Mouse (Mus musculus) kidney, embryonic 14.5 days (tissue): ENCODE data around the gene S100a1. TPM values are rescaled to one million over a fixed set of nuclear protein-coding genes. Genes with fewer than 3 reads are reported as not detected.

Experiments
- ATAC-seq: fragments of 200-750 bp; cut with Nextera tagmentation; 2 replicates; pipeline ENCODE4 v1.8.0; 2017; ENCODE audit warnings: moderate number of reproducible peaks, mild to moderate bottlenecking, moderate TSS enrichment, moderate library complexity; ENCODE audit not compliant: low FRiP score, low TSS enrichment
- H3K27ac ChIP-seq: fragments of 300-500 bp; sonication (generic); 2 replicates; pipeline ENCODE4 v1.5.1; 2014; ENCODE audit warnings: low read depth, mild to moderate bottlenecking, low read length, moderate library complexity, mixed read lengths
- H3K27me3 ChIP-seq: fragments of 300-500 bp; sonication (generic); 2 replicates; pipeline ENCODE4 v1.6.1; 2014; ENCODE audit warnings: mild to moderate bottlenecking, low read length; ENCODE audit not compliant: control insufficient read depth, insufficient read depth
- H3K36me3 ChIP-seq: fragments of 300-500 bp; sonication (generic); 2 replicates; pipeline ENCODE4 v1.6.1; 2014; ENCODE audit warnings: low read length, mixed read lengths; ENCODE audit not compliant: control insufficient read depth, insufficient read depth
- H3K4me1 ChIP-seq: fragments of 300-500 bp; sonication (generic); 2 replicates; pipeline ENCODE4 v1.6.1; 2014; ENCODE audit warnings: low read length, mixed read lengths; ENCODE audit not compliant: control insufficient read depth, insufficient read depth
- H3K4me2 ChIP-seq: fragments of 300-500 bp; sonication (generic); replicated peaks from 2 replicates; pipeline ENCODE4 v1.6.1; 2014; ENCODE audit warnings: low read depth, mild to moderate bottlenecking, low read length
- H3K4me3 ChIP-seq: fragments of 300-500 bp; sonication (generic); 2 replicates; pipeline ENCODE4 v1.5.1; 2014; ENCODE audit warnings: mild to moderate bottlenecking, low read length
- H3K9ac ChIP-seq: fragments of 300-500 bp; sonication (generic); 2 replicates; pipeline ENCODE4 v1.6.1; 2014; ENCODE audit warnings: low read depth, mild to moderate bottlenecking, low read length, moderate library complexity
- H3K9me3 ChIP-seq: fragments of 300-500 bp; sonication (generic); 2 replicates; pipeline ENCODE4 v1.6.1; 2016; ENCODE audit warnings: low read length; ENCODE audit not compliant: control insufficient read depth
- WGBS: fragments of 180-500 bp; shearing (Covaris S2); extraction: QIAGEN DNeasy Blood & Tissue Kit; methylation state at CpG from one replicate; pipeline ENCODE4 v1.1.7; 2014; 5-methylcytosine and 5-hydroxymethylcytosine counted together
- polyA plus RNA-seq: library from polyadenylated mRNA; unstranded; fragments of >200 nt; fragmentation: Nextera tagmentation; extraction: Ambion mirVana; gene quantifications from 2 replicates; pipeline ENCODE4 v1.2.1, GENCODE M21; 2014

S100a1 gene
- polyA plus RNA-seq, 1 experiment from 2014 or later = 55.9 TPM

DNA sequence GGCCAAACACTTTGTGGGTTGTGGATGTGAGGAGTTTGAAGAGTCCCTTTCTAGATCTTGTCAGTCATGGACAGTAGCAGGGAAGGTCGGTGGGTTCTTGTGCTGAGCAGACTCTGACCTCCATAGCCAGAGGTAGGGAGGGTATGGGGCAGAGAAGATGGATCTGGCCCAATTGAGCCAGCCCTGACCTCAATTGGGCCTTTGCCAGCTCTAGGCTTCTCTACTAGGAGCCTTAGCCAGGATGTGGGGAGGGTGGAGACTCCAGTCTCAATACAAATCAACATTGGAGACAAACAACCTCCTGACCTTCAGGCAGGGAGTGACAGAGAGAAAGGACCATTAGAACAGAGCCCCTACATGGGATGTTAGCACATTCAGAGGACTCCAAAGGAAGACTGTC, 1.1 kb upstream of the S100a1 start:
- Histone ChIP-seq H3K4me3 (peak overlapping the region; percentile 39), H3K36me3 (no peaks in the 10 kb centered on the region), H3K4me1 (peaks cover 8% of the 10 kb centered on the region), H3K9ac (peak overlapping the region; percentile 52; the same call in 1 of the 2 replicates), H3K4me2 (peak overlapping the region; percentile 82), H3K27ac (no peak overlapping the region), H3K27me3 (no peaks in the 10 kb centered on the region), H3K9me3 (no peaks in the 10 kb centered on the region)
- WGBS = 47% methylated on average over 1 of the region's 1 CpGs
- ATAC-seq = no peak

DNA sequence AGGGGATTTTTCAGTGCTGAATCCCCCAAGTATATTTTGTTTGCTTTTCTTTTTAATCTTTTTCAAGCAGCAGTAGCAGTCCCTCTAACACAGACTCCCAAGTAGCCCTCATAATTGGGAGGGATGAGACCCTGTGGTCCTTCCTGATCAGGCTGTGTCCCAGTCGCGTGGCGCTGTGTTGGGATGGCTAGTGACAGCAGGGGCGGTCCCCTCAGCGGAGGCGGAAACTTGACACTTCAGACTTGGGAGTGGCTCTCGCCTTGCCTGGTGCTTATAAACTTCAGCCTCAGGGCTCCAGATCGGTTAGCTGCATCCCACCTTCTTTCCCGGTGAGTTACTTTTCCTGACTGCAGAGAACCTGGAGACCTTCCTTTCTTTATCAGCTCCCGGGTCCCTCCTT, 499 bp upstream of the S100a1 start:
- Histone ChIP-seq H3K36me3 (no peaks in the 10 kb centered on the region), H3K4me2 (peak overlapping the region; percentile 82), H3K4me3 (peak overlapping the region; percentile 39), H3K4me1 (peaks cover 8% of the 10 kb centered on the region), H3K27me3 (no peaks in the 10 kb centered on the region), H3K9ac (peak overlapping the region; percentile 52; the same call in 1 of the 2 replicates), H3K27ac (no peak overlapping the region), H3K9me3 (no peaks in the 10 kb centered on the region)
- WGBS = 0% methylated on average over 10 of the region's 10 CpGs
- peak; percentile 80 for ATAC-seq

- no peak overlapping the region for H3K4me3 ChIP-seq
- no peaks in the 10 kb centered on the region for H3K36me3 ChIP-seq
- no peaks in the 10 kb centered on the region for H3K27me3 ChIP-seq
- 63% methylated on average over 9 of the region's 9 CpGs for WGBS
- H3K4me1 ChIP-seq = peaks cover 8% of the 10 kb centered on the region
- peak overlapping the region; percentile 82 for H3K4me2 ChIP-seq
- H3K27ac ChIP-seq = no peak overlapping the region
- H3K9ac ChIP-seq = no peak overlapping the region
- no peak for ATAC-seq
- no peaks in the 10 kb centered on the region for H3K9me3 ChIP-seq
Measured at GRCm38 (mm10) chr3:90512948-90513642, 1.1 kb downstream of the S100a1 start.

GRCm38 (mm10) chr3:90512276-90512675, 1.9 kb downstream of the S100a1 start:
- no peaks in the 10 kb centered on the region for H3K9me3 ChIP-seq
- WGBS = 83% methylated on average over 5 of the region's 5 CpGs

GRCm38 (mm10) chr3:90509747-90510123, 4.5 kb downstream of the S100a1 start:
- peak overlapping the region; percentile 41 for H3K4me2 ChIP-seq
- ATAC-seq = peak; percentile 11; the same call in 1 of the 2 replicates
- H3K27me3 ChIP-seq = no peaks in the 10 kb centered on the region
- no peak overlapping the region for H3K9ac ChIP-seq
- peaks cover 3% of the 10 kb centered on the region; the same call in 1 of the 2 replicates for H3K4me1 ChIP-seq
- H3K4me3 ChIP-seq = peak overlapping the region; percentile 93
- 0 out of 2 replicates have a peak overlapping the region, but pooled peaks have one; percentile 65 for H3K27ac ChIP-seq
- H3K9me3 ChIP-seq = no peaks in the 10 kb centered on the region
- H3K36me3 ChIP-seq = peaks cover 28% of the 10 kb centered on the region
- WGBS = 26% methylated on average over 2 of the region's 2 CpGs

More at GRCm38 (mm10) chr3:90512276-90512675, 1.9 kb downstream of the S100a1 start:
- no peak overlapping the region for H3K9ac ChIP-seq
- H3K27ac ChIP-seq = no peak overlapping the region
- H3K4me2 ChIP-seq = no peak overlapping the region
- no peaks in the 10 kb centered on the region for H3K27me3 ChIP-seq
- ATAC-seq = no peak
- no peak overlapping the region for H3K4me3 ChIP-seq
- peaks cover 8% of the 10 kb centered on the region for H3K4me1 ChIP-seq
- H3K36me3 ChIP-seq = peaks cover 3% of the 10 kb centered on the region

DNA sequence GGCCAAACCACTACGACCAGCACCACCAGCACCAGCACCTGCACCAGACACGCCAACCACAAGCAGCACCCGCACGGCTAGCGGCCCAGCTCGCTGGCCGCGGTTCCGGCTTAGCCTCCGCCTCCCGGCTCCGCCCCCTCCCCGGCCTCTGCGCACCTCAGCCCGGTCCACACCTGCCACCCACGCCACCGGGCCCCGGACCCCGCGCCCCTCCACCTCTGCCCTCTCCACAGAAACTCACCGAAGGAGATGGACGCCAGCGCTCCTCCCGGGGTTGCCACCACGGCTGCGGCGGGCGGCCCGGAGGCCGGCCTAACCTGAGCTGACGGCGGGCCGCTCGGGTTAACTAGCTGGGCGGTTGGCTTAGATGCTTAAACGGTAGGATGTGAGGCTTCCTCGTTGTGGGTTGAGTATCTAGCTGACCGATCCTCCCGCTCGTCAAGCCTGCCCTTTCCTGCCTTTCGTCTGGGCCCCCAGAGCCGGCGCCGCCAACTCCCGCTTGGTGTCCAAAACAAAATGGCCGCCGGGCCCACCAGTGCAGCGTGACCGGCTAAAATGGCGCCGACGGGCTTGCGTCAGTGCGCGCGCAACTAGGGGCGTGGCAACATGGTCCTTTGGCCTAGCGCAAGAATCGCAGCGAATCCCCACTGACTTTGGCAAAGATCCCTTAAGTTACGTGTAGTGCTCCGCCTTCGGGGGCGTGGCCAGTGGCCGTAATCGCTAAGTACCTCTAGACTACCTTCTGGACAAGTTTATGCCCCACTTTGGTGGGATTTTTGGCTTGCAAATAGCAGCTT, 5.0 kb downstream of the S100a1 start, which contains the start of gene Chtop:
TSS of gene Chtop (minus strand) at position 549 of the 797 bp plus-strand sequence.
- H3K27ac ChIP-seq = peak within 1 kb of the TSS; percentile 96
- H3K9ac ChIP-seq = peak within 1 kb of the TSS; percentile 99
- WGBS = under 1% methylated on average over 66 of the region's 66 CpGs
- H3K4me3 ChIP-seq = peak within 1 kb of the TSS; percentile 93
- no peaks in the 10 kb centered on the region for H3K27me3 ChIP-seq
- no peaks in the 10 kb centered on the region for H3K9me3 ChIP-seq
- peak within 1 kb of the TSS; percentile 69 for H3K4me2 ChIP-seq
- peaks cover 34% of the 10 kb centered on the region for H3K36me3 ChIP-seq
- H3K4me1 ChIP-seq = peaks cover 3% of the 10 kb centered on the region; the same call in 1 of the 2 replicates
- peak; percentile 90 for ATAC-seq

- ATAC-seq = no peak
- H3K9ac ChIP-seq = peak overlapping the region; percentile 99
- 3% methylated on average over 20 of the region's 20 CpGs for WGBS
- H3K4me3 ChIP-seq = peak overlapping the region; percentile 93
- H3K4me1 ChIP-seq = peaks cover under 1% of the 10 kb centered on the region; the same call in 1 of the 2 replicates
- no peaks in the 10 kb centered on the region for H3K9me3 ChIP-seq
- peak overlapping the region; percentile 96 for H3K27ac ChIP-seq
- H3K27me3 ChIP-seq = no peaks in the 10 kb centered on the region
- peaks cover 41% of the 10 kb centered on the region for H3K36me3 ChIP-seq
- H3K4me2 ChIP-seq = peak overlapping the region; percentile 69
Measured at GRCm38 (mm10) chr3:90508287-90508949, 5.8 kb downstream of the S100a1 start.

DNA sequence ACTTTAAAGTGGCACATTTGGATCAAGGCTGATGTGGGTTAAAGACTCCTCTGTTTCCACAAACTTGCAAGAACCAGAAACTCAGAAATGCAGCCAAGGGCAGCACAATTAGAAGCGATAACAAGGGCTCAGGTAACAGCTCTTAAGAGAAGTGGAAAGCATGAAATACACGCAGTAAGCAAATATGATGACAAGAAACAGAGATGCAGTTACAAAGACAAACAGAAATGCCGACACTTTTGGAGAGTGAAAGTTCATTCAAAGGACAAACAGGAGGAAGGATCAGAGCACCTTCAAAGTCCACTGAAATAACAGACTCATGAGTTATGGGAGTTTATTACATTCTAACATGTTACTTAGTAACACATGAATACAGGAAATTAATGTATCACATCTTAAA, 7.8 kb downstream of the S100a1 start:
- no peak overlapping the region for H3K4me3 ChIP-seq
- 74% methylated on average over 3 of the region's 3 CpGs for WGBS
- H3K9ac ChIP-seq = no peak overlapping the region
- no peak overlapping the region for H3K4me2 ChIP-seq
- no peaks in the 10 kb centered on the region for H3K9me3 ChIP-seq
- H3K27ac ChIP-seq = no peak overlapping the region
- H3K27me3 ChIP-seq = no peaks in the 10 kb centered on the region
- H3K4me1 ChIP-seq = no peaks in the 10 kb centered on the region
- ATAC-seq = no peak
- peaks cover 62% of the 10 kb centered on the region for H3K36me3 ChIP-seq
